Mouse (Mus musculus) lung, adult 2 months (tissue): ENCODE results near the gene Oxsr1.

Experiments
- CTCF ChIP-seq: fragments of 200-500 bp; IDR thresholded peaks from 2 replicates; pipeline ENCODE4 v1.5.1; 2011; ENCODE audit warnings: mild to moderate bottlenecking, low read length, control low read depth; ENCODE audit not compliant: insufficient read depth
- POLR2A ChIP-seq: fragments of 200-500 bp; IDR thresholded peaks from 2 replicates; pipeline ENCODE4 v1.6.1; 2011; ENCODE audit warnings: low read depth, mild to moderate bottlenecking, control low read depth, low read length, borderline replicate concordance; ENCODE audit errors: extremely low read depth

DNA sequence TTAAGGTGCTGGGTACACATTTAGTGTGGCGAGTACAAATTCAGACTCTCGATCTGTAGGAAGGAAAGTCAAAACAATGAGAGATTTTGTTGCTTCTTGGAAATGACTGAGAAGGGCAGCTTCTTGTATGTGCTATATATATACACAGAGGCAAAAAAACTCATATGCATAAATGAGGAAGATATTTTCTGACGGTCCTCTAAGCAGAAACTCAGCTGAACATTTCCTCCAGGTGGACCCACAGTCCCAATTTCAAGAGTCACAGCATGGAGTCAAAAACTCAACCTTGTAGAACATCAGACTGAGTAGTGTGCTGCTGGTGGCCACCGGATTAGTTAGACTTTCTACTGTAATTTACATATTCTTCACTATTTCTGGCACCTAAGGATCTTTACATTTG lies 59.2 kb downstream of the Oxsr1 start:
- TF ChIP-seq POLR2A (no peak), CTCF (no peak)
